Mouse (Mus musculus): ENCODE data around the gene Mcf2. TPM values are rescaled to one million over a fixed set of nuclear protein-coding genes. Genes with fewer than 3 reads are reported as not detected.

Gene Mcf2
- polyA plus RNA-seq, 1 experiment from 2014 or later: 0.16 TPM

GRCm38 (mm10) chrX:60147268-60147974, 31.5 kb downstream of the Mcf2 start:
- Histone ChIP-seq H3K27me3 (ENCODE audit: control insufficient read depth, insufficient read depth, low read length) (no peaks in the 10 kb centered on the region), H3K9me3 (ENCODE audit: control insufficient read depth, low read length) (no peaks in the 10 kb centered on the region), H3K4me2 (ENCODE audit: low read length) (peak overlapping the region; percentile 59), H3K36me3 (ENCODE audit: control insufficient read depth, insufficient read depth, low read length) (no peaks in the 10 kb centered on the region), H3K4me3 (ENCODE audit: control insufficient read depth in 1 of 2, insufficient read depth in 1 of 2, low read depth in 1 of 2, low read length in 2 of 2) (peak overlapping the region; percentile 28 to 42), H3K27ac (replicated peaks in 1 of 2; ENCODE audit: control insufficient read depth in 1 of 2, insufficient read depth in 1 of 2, low read depth in 2 of 2, low read length in 2 of 2) (no peak overlapping the region), H3K4me1 (ENCODE audit: control insufficient read depth in 2 of 2, insufficient read depth in 2 of 2, low read length in 2 of 2) (no peaks in the 10 kb centered on the region), H3K9ac (ENCODE audit: low read length) (no peak overlapping the region)
- 18% methylated on average over 13 of the region's 13 CpGs for WGBS
- no peak for ATAC-seq (ENCODE audit: insufficient number of reproducible peaks, insufficient read depth, low FRiP score, low read depth)

GRCm38 (mm10) chrX:60075359-60075758, 103.5 kb downstream of the Mcf2 start:
- Histone ChIP-seq H3K36me3 (ENCODE audit: control insufficient read depth, insufficient read depth, low read length) (no peaks in the 10 kb centered on the region), H3K9ac (ENCODE audit: low read length) (no peak overlapping the region), H3K27ac (replicated peaks in 1 of 2; ENCODE audit: control insufficient read depth in 1 of 2, insufficient read depth in 1 of 2, low read depth in 2 of 2, low read length in 2 of 2) (no peak overlapping the region), H3K4me1 (ENCODE audit: control insufficient read depth in 2 of 2, insufficient read depth in 2 of 2, low read length in 2 of 2) (no peaks in the 10 kb centered on the region), H3K4me2 (ENCODE audit: low read length) (no peak overlapping the region), H3K4me3 (ENCODE audit: control insufficient read depth in 1 of 2, insufficient read depth in 1 of 2, low read depth in 1 of 2, low read length in 2 of 2) (no peak overlapping the region), H3K27me3 (ENCODE audit: control insufficient read depth, insufficient read depth, low read length) (no peaks in the 10 kb centered on the region), H3K9me3 (ENCODE audit: control insufficient read depth, low read length) (no peaks in the 10 kb centered on the region)
- 78% methylated on average over 1 of the region's 1 CpGs for WGBS
- no peak for ATAC-seq (ENCODE audit: insufficient number of reproducible peaks, insufficient read depth, low FRiP score, low read depth)

GRCm38 (mm10) chrX:60055185-60055584, 123.7 kb downstream of the Mcf2 start:
- no peak for ATAC-seq (ENCODE audit: insufficient number of reproducible peaks, insufficient read depth, low FRiP score, low read depth)
- Histone ChIP-seq H3K4me3 (ENCODE audit: control insufficient read depth in 1 of 2, insufficient read depth in 1 of 2, low read depth in 1 of 2, low read length in 2 of 2) (no peak overlapping the region), H3K9ac (ENCODE audit: low read length) (no peak overlapping the region), H3K27ac (replicated peaks in 1 of 2; ENCODE audit: control insufficient read depth in 1 of 2, insufficient read depth in 1 of 2, low read depth in 2 of 2, low read length in 2 of 2) (no peak overlapping the region), H3K36me3 (ENCODE audit: control insufficient read depth, insufficient read depth, low read length) (no peaks in the 10 kb centered on the region), H3K9me3 (ENCODE audit: control insufficient read depth, low read length) (no peaks in the 10 kb centered on the region), H3K4me2 (ENCODE audit: low read length) (no peak overlapping the region), H3K27me3 (ENCODE audit: control insufficient read depth, insufficient read depth, low read length) (no peaks in the 10 kb centered on the region), H3K4me1 (ENCODE audit: control insufficient read depth in 2 of 2, insufficient read depth in 2 of 2, low read length in 2 of 2) (no peaks in the 10 kb centered on the region)
- 77% methylated on average over 9 of the region's 9 CpGs for WGBS

GRCm38 (mm10) chrX:60054745-60055144, 124.1 kb downstream of the Mcf2 start:
- WGBS: 81% methylated on average over 1 of the region's 1 CpGs
- H3K27me3 ChIP-seq (ENCODE audit: control insufficient read depth, insufficient read depth, low read length): no peaks in the 10 kb centered on the region
- no peak overlapping the region for H3K4me2 ChIP-seq (ENCODE audit: low read length)
- no peak overlapping the region for H3K27ac ChIP-seq (replicated peaks in 1 of 2; ENCODE audit: control insufficient read depth in 1 of 2, insufficient read depth in 1 of 2, low read depth in 2 of 2, low read length in 2 of 2)
- H3K9ac ChIP-seq (ENCODE audit: low read length): no peak overlapping the region
- no peaks in the 10 kb centered on the region for H3K4me1 ChIP-seq (ENCODE audit: control insufficient read depth in 2 of 2, insufficient read depth in 2 of 2, low read length in 2 of 2)
- no peaks in the 10 kb centered on the region for H3K9me3 ChIP-seq (ENCODE audit: control insufficient read depth, low read length)
- H3K4me3 ChIP-seq (ENCODE audit: control insufficient read depth in 1 of 2, insufficient read depth in 1 of 2, low read depth in 1 of 2, low read length in 2 of 2): no peak overlapping the region
- no peak for ATAC-seq (ENCODE audit: insufficient number of reproducible peaks, insufficient read depth, low FRiP score, low read depth)
- no peaks in the 10 kb centered on the region for H3K36me3 ChIP-seq (ENCODE audit: control insufficient read depth, insufficient read depth, low read length)

- Histone ChIP-seq H3K4me3 (ENCODE audit: control insufficient read depth in 1 of 2, insufficient read depth in 1 of 2, low read depth in 1 of 2, low read length in 2 of 2) (no peak overlapping the region), H3K4me1 (ENCODE audit: control insufficient read depth in 2 of 2, insufficient read depth in 2 of 2, low read length in 2 of 2) (no peaks in the 10 kb centered on the region), H3K4me2 (ENCODE audit: low read length) (no peak overlapping the region), H3K27ac (replicated peaks in 1 of 2; ENCODE audit: control insufficient read depth in 1 of 2, insufficient read depth in 1 of 2, low read depth in 2 of 2, low read length in 2 of 2) (no peak overlapping the region), H3K36me3 (ENCODE audit: control insufficient read depth, insufficient read depth, low read length) (no peaks in the 10 kb centered on the region), H3K9ac (ENCODE audit: low read length) (no peak overlapping the region), H3K9me3 (ENCODE audit: control insufficient read depth, low read length) (no peaks in the 10 kb centered on the region), H3K27me3 (ENCODE audit: control insufficient read depth, insufficient read depth, low read length) (no peaks in the 10 kb centered on the region)
- WGBS: 20% methylated on average over 3 of the region's 3 CpGs
- ATAC-seq (ENCODE audit: insufficient number of reproducible peaks, insufficient read depth, low FRiP score, low read depth): no peak
Observed at GRCm38 (mm10) chrX:60026654-60027053, 152.2 kb downstream of the Mcf2 start.

GRCm38 (mm10) chrX:60021595-60021994, 157.3 kb downstream of the Mcf2 start:
- no peaks in the 10 kb centered on the region for H3K4me1 ChIP-seq (ENCODE audit: control insufficient read depth in 2 of 2, insufficient read depth in 2 of 2, low read length in 2 of 2)
- H3K27ac ChIP-seq (replicated peaks in 1 of 2; ENCODE audit: control insufficient read depth in 1 of 2, insufficient read depth in 1 of 2, low read depth in 2 of 2, low read length in 2 of 2): no peak overlapping the region
- H3K4me2 ChIP-seq (ENCODE audit: low read length): no peak overlapping the region
- no peaks in the 10 kb centered on the region for H3K9me3 ChIP-seq (ENCODE audit: control insufficient read depth, low read length)
- 86% methylated on average over 2 of the region's 2 CpGs for WGBS
- H3K4me3 ChIP-seq (ENCODE audit: control insufficient read depth in 1 of 2, insufficient read depth in 1 of 2, low read depth in 1 of 2, low read length in 2 of 2): no peak overlapping the region
- no peaks in the 10 kb centered on the region for H3K36me3 ChIP-seq (ENCODE audit: control insufficient read depth, insufficient read depth, low read length)
- H3K9ac ChIP-seq (ENCODE audit: low read length): no peak overlapping the region
- no peak for ATAC-seq (ENCODE audit: insufficient number of reproducible peaks, insufficient read depth, low FRiP score, low read depth)
- H3K27me3 ChIP-seq (ENCODE audit: control insufficient read depth, insufficient read depth, low read length): no peaks in the 10 kb centered on the region

GRCm38 (mm10) chrX:60021007-60021406, 157.9 kb downstream of the Mcf2 start:
- Histone ChIP-seq H3K4me3 (ENCODE audit: control insufficient read depth in 1 of 2, insufficient read depth in 1 of 2, low read depth in 1 of 2, low read length in 2 of 2) (no peak overlapping the region), H3K27me3 (ENCODE audit: control insufficient read depth, insufficient read depth, low read length) (no peaks in the 10 kb centered on the region), H3K9ac (ENCODE audit: low read length) (no peak overlapping the region), H3K4me2 (ENCODE audit: low read length) (no peak overlapping the region), H3K27ac (replicated peaks in 1 of 2; ENCODE audit: control insufficient read depth in 1 of 2, insufficient read depth in 1 of 2, low read depth in 2 of 2, low read length in 2 of 2) (no peak overlapping the region), H3K9me3 (ENCODE audit: control insufficient read depth, low read length) (no peaks in the 10 kb centered on the region), H3K4me1 (ENCODE audit: control insufficient read depth in 2 of 2, insufficient read depth in 2 of 2, low read length in 2 of 2) (no peaks in the 10 kb centered on the region), H3K36me3 (ENCODE audit: control insufficient read depth, insufficient read depth, low read length) (no peaks in the 10 kb centered on the region)
- ATAC-seq (ENCODE audit: insufficient number of reproducible peaks, insufficient read depth, low FRiP score, low read depth): no peak
- 73% methylated on average over 4 of the region's 4 CpGs for WGBS

GRCm38 (mm10) chrX:60014588-60014987, 164.3 kb downstream of the Mcf2 start:
- 82% methylated on average over 1 of the region's 1 CpGs for WGBS
- Histone ChIP-seq H3K36me3 (ENCODE audit: control insufficient read depth, insufficient read depth, low read length) (no peaks in the 10 kb centered on the region), H3K27ac (replicated peaks in 1 of 2; ENCODE audit: control insufficient read depth in 1 of 2, insufficient read depth in 1 of 2, low read depth in 2 of 2, low read length in 2 of 2) (no peak overlapping the region), H3K9me3 (ENCODE audit: control insufficient read depth, low read length) (no peaks in the 10 kb centered on the region), H3K9ac (ENCODE audit: low read length) (no peak overlapping the region), H3K4me2 (ENCODE audit: low read length) (no peak overlapping the region), H3K4me3 (ENCODE audit: control insufficient read depth in 1 of 2, insufficient read depth in 1 of 2, low read depth in 1 of 2, low read length in 2 of 2) (no peak overlapping the region), H3K27me3 (ENCODE audit: control insufficient read depth, insufficient read depth, low read length) (no peaks in the 10 kb centered on the region), H3K4me1 (ENCODE audit: control insufficient read depth in 2 of 2, insufficient read depth in 2 of 2, low read length in 2 of 2) (no peaks in the 10 kb centered on the region)
- no peak for ATAC-seq (ENCODE audit: insufficient number of reproducible peaks, insufficient read depth, low FRiP score, low read depth)

All from heart, embryonic 14.5 days (tissue).